Mouse (Mus musculus) CH12.LX (cell line): Measurements from ENCODE around the gene Anxa4.

Experiments
- ELF1 ChIP-seq: IDR thresholded peaks from 2 replicates; pipeline ENCODE4 v1.6.1; 2014; ENCODE audit warnings: low read depth, mild to moderate bottlenecking, inconsistent platforms, low read length, improper control_type of control experiment
- ZC3H11A ChIP-seq: IDR thresholded peaks from 2 replicates; pipeline ENCODE4 v1.6.1; 2012; ENCODE audit warnings: low read depth, mild to moderate bottlenecking, inconsistent platforms, low read length, improper control_type of control experiment

- no peak for TF ChIP-seq ELF1
- no peak for TF ChIP-seq ZC3H11A
Measured at GRCm38 (mm10) chr6:86827432-86827831, 34.0 kb upstream of the Anxa4 start.
